Mouse (Mus musculus): ENCODE data around the gene Cpsf4.

- TF ChIP-seq CTCF (IDR thresholded peaks at IDR 0.05; ENCODE audit: low read depth) (no peak), EP300 (optimal IDR thresholded peaks at IDR 0.05) (no peak)
Measured at GRCm38 (mm10) chr5:145191962-145192361, 24.9 kb downstream of the Cpsf4 start, which contains the start of gene Atp5j2.

Measured in stomach, postnatal 0 days (tissue).